Mouse (Mus musculus) small intestine, adult 2 months (tissue): ENCODE data around the gene Dido1. TPM values are rescaled to one million over a fixed set of nuclear protein-coding genes. Genes with fewer than 3 reads are reported as not detected.

ENCODE experiments used
- H3K27ac ChIP-seq: fragments of 200-500 bp; 2 replicates; pipeline ENCODE4 v1.5.1; 2012; ENCODE audit warnings: low read depth, low read length, control low read depth, inconsistent platforms; ENCODE audit not compliant: insufficient read depth
- H3K27me3 ChIP-seq: fragments of 200-500 bp; 2 replicates; pipeline ENCODE4 v1.6.1; 2012; ENCODE audit warnings: mild to moderate bottlenecking, moderate library complexity, low read length, inconsistent platforms; ENCODE audit not compliant: control insufficient read depth, insufficient read depth
- H3K36me3 ChIP-seq: fragments of 200-500 bp; 2 replicates; pipeline ENCODE4 v1.6.1; 2012; ENCODE audit warnings: mild to moderate bottlenecking, low read length, control low read depth, inconsistent platforms; ENCODE audit not compliant: control insufficient read depth, insufficient read depth
- H3K4me1 ChIP-seq: fragments of 200-500 bp; 2 replicates; pipeline ENCODE4 v1.6.1; 2012; ENCODE audit warnings: low read length, inconsistent platforms, mixed read lengths; ENCODE audit not compliant: control insufficient read depth, insufficient read depth, insufficient read length
- H3K4me3 ChIP-seq: fragments of 200-500 bp; 2 replicates; pipeline ENCODE4 v1.5.1; 2012; ENCODE audit warnings: low read depth, mild to moderate bottlenecking, control low read depth, inconsistent platforms, low read length, moderate library complexity
- CTCF ChIP-seq: fragments of 200-500 bp; IDR thresholded peaks from 2 replicates; pipeline ENCODE4 v1.5.1; 2012; ENCODE audit warnings: low read depth, mild to moderate bottlenecking, control low read depth, inconsistent platforms, low read length, moderate library complexity, mixed read lengths; ENCODE audit not compliant: insufficient replicate concordance, insufficient read length; ENCODE audit errors: extremely low read depth
- POLR2A ChIP-seq: fragments of 200-500 bp; IDR thresholded peaks from 2 replicates; pipeline ENCODE4 v1.6.1; 2012; ENCODE audit warnings: low read depth, mild to moderate bottlenecking, control low read depth, inconsistent platforms, low read length, moderate library complexity
- WGBS: fragments of 180-500 bp; shearing (Covaris S2); methylation state at CpG from one replicate; pipeline ENCODE4 v1.1.7; 2018; 5-methylcytosine and 5-hydroxymethylcytosine counted together
- polyA plus RNA-seq: library from polyadenylated mRNA; depleted of rRNA; stranded (reverse); fragments of >200 nt; gene quantifications from 2 replicates; pipeline ENCODE4 v1.2.3, GENCODE M21; 2012

Dido1 gene
- polyA plus RNA-seq, 1 experiment, result 7.3 TPM

DNA sequence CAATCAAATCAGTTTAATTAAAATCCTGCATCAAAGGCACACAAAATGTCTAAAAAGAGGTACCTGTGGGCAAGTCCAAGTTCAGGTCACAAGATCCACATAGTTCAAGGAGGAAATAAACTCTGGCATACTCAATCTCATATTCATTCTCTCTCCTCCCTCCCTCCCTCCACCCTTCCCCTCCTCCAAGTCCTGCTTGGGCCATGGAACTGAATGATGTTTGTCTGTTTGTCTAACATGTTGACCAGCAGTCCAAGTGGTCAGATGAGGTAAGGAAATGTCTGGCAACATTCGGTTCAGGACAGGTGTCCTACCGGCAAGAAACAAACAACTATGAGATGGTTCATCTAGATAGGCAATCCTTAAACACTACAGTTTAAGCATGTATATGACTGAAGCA, 33.1 kb downstream of the Dido1 start:
- 48% methylated on average over 2 of the region's 2 CpGs for WGBS
- Histone ChIP-seq H3K4me1 (no peaks in the 10 kb centered on the region), H3K27me3 (no peaks in the 10 kb centered on the region), H3K27ac (no peak overlapping the region), H3K36me3 (peaks cover 40% of the 10 kb centered on the region), H3K4me3 (no peak overlapping the region)
- TF ChIP-seq CTCF (no peak), POLR2A (no peak)

DNA sequence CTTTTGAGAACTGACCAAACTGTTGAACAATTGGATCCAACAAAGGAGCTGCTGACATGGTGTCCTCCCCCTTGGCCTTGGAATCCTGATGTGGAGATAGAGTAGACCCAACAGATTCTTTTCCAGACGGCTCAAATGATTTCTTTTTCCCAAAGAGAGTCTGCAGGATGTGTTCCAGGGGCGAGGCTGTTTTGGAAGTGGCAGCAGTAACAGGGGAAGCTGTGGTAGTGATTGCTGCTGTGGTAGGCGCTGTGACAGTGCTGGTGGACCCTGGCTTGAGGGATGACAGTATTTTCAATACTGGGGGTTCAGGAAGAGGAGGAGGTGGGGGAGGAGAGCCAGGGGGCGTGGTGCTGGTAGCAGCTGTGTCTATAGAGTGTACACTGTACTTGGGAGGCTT, 47.8 kb downstream of the Dido1 start:
- TF ChIP-seq CTCF, result no peak
- no peak for TF ChIP-seq POLR2A
- no peak overlapping the region for H3K4me3 ChIP-seq
- WGBS, result 81% methylated on average over 4 of the region's 4 CpGs
- peaks cover 31% of the 10 kb centered on the region for H3K36me3 ChIP-seq
- H3K27ac ChIP-seq, result no peak overlapping the region
- H3K27me3 ChIP-seq, result no peaks in the 10 kb centered on the region
- H3K4me1 ChIP-seq, result no peaks in the 10 kb centered on the region

DNA sequence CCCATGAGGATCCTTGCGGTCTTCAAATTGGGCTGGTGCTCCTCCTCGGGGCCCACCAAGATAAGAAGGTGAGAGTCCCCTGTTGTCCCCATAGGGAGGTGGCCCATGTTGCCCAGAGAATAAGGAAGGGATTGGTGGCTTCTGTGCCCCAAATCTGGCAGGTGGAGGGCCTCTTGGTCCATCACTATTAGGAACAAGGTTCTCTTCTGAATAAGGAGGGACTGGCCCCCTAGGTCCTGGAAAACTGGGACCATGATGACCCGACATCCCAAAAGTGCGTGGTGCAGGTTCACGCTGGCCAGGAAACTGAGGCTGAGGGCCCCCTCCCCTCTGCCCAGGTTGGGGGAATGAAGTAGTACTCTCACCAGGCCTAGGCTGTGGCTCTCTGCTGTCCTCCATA, 49.3 kb downstream of the Dido1 start:
- Histone ChIP-seq H3K4me3 (no peak overlapping the region), H3K27me3 (no peaks in the 10 kb centered on the region), H3K36me3 (peaks cover 19% of the 10 kb centered on the region), H3K4me1 (no peaks in the 10 kb centered on the region), H3K27ac (no peak overlapping the region)
- TF ChIP-seq CTCF, result no peak
- TF ChIP-seq POLR2A, result no peak
- 90% methylated on average over 5 of the region's 5 CpGs for WGBS

DNA sequence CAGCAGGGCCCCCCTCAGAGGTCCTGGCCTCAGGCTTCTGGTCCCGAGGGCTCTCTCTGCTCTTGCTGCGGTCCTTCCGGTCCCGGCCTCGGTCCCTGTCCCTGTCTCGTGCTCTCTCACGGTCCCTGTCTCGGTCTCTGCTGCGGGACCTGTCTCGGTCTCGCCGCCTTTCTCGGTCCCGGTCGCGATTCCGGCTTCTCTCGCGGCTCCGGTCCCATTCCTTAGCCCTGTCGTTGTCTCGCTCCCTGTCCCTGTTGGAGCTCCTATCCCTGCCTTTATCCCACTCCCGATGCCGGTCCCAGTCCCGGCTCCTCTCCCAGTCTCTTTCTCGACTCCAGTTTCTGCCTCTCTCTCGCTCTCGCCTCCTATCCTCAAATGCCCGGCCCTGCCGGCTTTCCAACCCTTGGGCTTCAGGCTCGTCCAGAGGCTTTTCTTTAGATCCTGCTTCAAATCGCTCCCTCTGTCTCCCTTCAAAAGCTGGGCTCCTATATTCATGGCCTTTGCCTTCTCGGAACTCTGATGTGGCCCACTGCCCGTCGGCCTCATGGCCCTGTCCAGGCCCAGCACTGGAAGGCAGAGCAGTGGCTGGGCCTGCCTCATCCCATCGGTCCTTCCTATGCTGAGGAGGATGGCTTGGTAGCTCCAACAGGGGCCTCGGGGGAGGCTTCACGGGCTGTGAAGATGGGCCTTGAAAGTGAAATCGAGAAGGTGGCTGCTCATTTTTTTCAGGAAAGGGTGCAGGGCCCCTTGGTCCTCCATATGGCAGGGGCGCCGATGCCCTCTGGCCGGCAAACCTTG, 50.2 kb downstream of the Dido1 start:
- H3K27ac ChIP-seq, result no peak overlapping the region
- WGBS, result 39% methylated on average over 42 of the region's 42 CpGs
- no peak for TF ChIP-seq POLR2A
- no peak for TF ChIP-seq CTCF
- peaks cover 12% of the 10 kb centered on the region for H3K36me3 ChIP-seq
- H3K4me1 ChIP-seq, result no peaks in the 10 kb centered on the region
- H3K4me3 ChIP-seq, result no peak overlapping the region
- no peaks in the 10 kb centered on the region for H3K27me3 ChIP-seq

DNA sequence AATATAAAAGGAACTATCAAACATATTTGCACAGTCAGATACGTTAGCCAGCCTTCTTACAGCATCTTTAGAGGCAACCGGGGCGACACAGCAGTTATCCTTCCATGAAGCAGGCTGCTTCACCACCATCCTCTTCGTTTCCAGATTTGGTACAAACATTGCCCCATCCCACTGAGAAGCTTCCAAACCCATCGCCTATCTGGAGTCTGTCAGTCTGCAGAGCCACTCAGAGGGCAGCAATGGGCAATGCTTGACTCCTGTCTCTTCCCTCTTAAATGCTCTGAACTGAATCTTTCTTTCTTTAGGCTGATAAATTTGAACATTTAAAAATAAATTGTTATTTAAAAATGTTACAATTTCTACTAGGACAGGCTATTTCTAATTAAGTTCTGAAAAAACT, 51.4 kb downstream of the Dido1 start:
- WGBS, result 90% methylated on average over 5 of the region's 5 CpGs
- no peak for TF ChIP-seq CTCF
- TF ChIP-seq POLR2A, result no peak

DNA sequence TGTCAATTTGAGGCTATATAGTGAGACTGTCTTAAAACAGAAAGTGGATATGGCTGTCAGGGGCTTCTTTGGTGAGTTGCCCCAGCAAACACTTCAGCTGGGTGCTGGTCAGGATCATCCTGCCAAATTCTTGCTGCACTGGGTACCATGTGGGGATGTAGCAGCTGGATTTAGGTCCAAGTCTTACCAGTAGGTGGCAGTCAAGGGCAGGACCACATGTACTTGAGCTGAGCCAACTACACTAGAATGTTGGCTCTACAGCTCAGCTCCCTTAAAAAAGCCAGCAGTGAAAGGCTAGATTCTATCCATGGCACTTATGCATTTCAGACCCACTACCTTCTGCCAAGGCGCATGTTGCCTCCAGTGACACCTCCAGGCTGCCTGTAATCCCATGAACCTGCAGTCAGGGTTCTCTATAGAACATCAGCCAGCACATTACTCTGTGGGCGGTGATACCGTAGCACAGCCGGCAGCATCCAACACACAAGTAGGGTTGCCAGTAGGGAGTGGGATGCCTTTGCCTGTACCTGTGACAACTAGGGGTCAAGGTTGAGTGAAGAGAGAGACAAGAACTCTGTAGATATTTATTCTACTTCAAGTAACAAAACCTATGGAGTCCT, 52.3 kb downstream of the Dido1 start:
- 72% methylated on average over 4 of the region's 4 CpGs for WGBS
- Histone ChIP-seq H3K27me3 (no peaks in the 10 kb centered on the region), H3K4me1 (no peaks in the 10 kb centered on the region), H3K27ac (no peak overlapping the region), H3K36me3 (peaks cover 12% of the 10 kb centered on the region), H3K4me3 (no peak overlapping the region)
- TF ChIP-seq POLR2A, result no peak
- TF ChIP-seq CTCF, result peak; percentile 69; the same call in 1 of the 2 replicates

More for the DNA sequence above, 51.4 kb downstream of the Dido1 start:
- H3K4me1 ChIP-seq, result no peaks in the 10 kb centered on the region
- H3K4me3 ChIP-seq, result no peak overlapping the region
- H3K27me3 ChIP-seq, result no peaks in the 10 kb centered on the region
- peaks cover 12% of the 10 kb centered on the region for H3K36me3 ChIP-seq
- no peak overlapping the region for H3K27ac ChIP-seq

DNA sequence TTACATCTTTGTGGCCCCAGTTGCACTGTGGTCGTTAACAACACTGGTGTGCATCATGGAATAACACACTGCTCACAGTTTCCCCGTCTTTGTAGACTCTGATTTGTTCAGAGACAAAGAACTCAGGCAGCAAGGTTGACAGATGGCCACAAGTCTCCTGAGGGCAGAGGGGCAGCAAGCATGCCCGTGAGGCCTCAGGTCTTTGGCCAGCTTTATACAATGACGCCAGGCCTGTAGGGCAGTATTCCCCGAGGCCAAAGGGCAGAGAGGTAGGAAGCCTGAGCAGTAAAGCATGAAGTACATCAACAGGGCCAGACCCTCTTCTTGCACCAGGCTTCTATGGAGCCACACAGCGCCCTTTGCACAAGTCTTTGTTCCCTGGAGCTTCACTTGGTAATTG, 54.6 kb downstream of the Dido1 start:
- Histone ChIP-seq H3K27ac (no peak overlapping the region), H3K4me3 (no peak overlapping the region), H3K4me1 (no peaks in the 10 kb centered on the region), H3K27me3 (no peaks in the 10 kb centered on the region), H3K36me3 (no peaks in the 10 kb centered on the region)
- WGBS, result 67% methylated on average over 6 of the region's 6 CpGs
- TF ChIP-seq POLR2A (no peak), CTCF (no peak)

DNA sequence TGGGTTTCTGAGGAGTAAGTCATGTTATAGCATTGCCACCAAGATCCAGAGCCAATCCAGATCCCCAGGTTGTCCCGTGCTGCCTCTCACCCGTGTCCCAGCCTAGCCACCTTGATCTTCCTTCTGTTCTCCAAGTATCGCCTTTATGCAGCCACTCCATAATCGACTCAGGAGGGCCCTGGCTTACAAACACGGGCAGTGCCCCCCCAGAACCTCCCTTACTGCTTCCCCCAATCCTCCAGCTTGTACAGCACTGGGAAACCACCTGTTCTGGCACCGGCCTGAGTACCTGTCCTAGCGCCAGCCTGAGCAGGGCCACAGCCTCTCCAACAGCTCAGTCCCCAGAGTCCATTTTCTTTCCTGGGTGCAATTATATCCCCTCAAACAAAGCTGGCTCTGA, 55.1 kb downstream of the Dido1 start:
- WGBS, result 80% methylated on average over 7 of the region's 7 CpGs
- H3K4me1 ChIP-seq, result no peaks in the 10 kb centered on the region
- H3K4me3 ChIP-seq, result no peak overlapping the region
- TF ChIP-seq CTCF (no peak), POLR2A (no peak)
- H3K36me3 ChIP-seq, result no peaks in the 10 kb centered on the region
- H3K27ac ChIP-seq, result no peak overlapping the region
- no peaks in the 10 kb centered on the region for H3K27me3 ChIP-seq
